Mouse (Mus musculus): ENCODE data around the gene 1700025G04Rik.

GRCm38 (mm10) chr1:151958442-151958841 is 131.5 kb downstream of the 1700025G04Rik start:
- TF ChIP-seq CTCF (IDR thresholded peaks at IDR 0.05; ENCODE audit: low read depth, low read length) = no peak
- no peak for TF ChIP-seq GATA1 (IDR thresholded peaks at IDR 0.05; ENCODE audit: borderline replicate concordance, low read length)
- no peak for TF ChIP-seq POLR2AphosphoS5 (IDR thresholded peaks at IDR 0.05; ENCODE audit: insufficient replicate concordance, low read depth, low read length)

Measured in G1E (cell line).